Mouse (Mus musculus): ENCODE measurements around the gene Mab21l1.

Gene Mab21l1

GRCm38 (mm10) chr3:55816638-55817375 is 34.5 kb downstream of the Mab21l1 start:
- no peak for DNase-seq

GRCm38 (mm10) chr3:55818082-55818481 is 35.8 kb downstream of the Mab21l1 start:
- no peak for DNase-seq

GRCm38 (mm10) chr3:55819598-55819997 is 37.3 kb downstream of the Mab21l1 start:
- no peak for DNase-seq

GRCm38 (mm10) chr3:55824864-55825263 is 42.6 kb downstream of the Mab21l1 start:
- DNase-seq = no peak

- no peak for DNase-seq
Observed at GRCm38 (mm10) chr3:55828481-55829256, 46.4 kb downstream of the Mab21l1 start.

DNA sequence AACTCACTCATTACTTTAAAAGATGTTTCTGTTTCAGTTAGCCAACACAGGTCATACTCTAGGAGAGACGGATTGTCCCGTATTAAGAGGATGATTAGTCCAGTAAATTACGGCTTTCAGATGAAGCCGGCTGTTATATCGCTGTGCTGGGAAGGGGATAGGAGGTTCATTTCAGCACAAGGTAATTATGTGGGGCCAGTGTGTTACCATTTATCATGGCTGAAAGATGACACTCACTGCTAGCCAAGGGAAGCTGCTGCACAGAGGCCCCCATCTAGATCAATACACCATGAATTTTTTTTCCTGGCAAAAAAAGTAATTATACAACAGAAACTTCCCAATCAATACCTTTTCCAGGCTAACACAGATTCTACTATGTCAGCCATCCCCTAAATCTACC is 47.9 kb downstream of the Mab21l1 start:
- DNase-seq = no peak
